Mouse (Mus musculus) midbrain, embryonic 16.5 days (tissue): ENCODE data around the gene Zfp618. TPM values are rescaled to one million over a fixed set of nuclear protein-coding genes. Genes with fewer than 3 reads are reported as not detected.

Source experiments
- ATAC-seq: fragments of 200-750 bp; cut with Nextera tagmentation; 2 replicates; pipeline ENCODE4 v1.8.0; 2017; ENCODE audit warnings: moderate TSS enrichment
- H3K27ac ChIP-seq: fragments of 300-500 bp; sonication (generic); 2 replicates; pipeline ENCODE4 v1.5.1; 2014; ENCODE audit warnings: mild to moderate bottlenecking, low read length, mixed read lengths
- H3K27me3 ChIP-seq: fragments of 300-500 bp; sonication (generic); 2 replicates; pipeline ENCODE4 v1.6.1; 2014; ENCODE audit warnings: low read depth, low read length, mixed read lengths; ENCODE audit not compliant: control insufficient read depth, insufficient read depth
- H3K36me3 ChIP-seq: fragments of 300-500 bp; sonication (generic); 2 replicates; pipeline ENCODE4 v1.6.1; 2014; ENCODE audit warnings: mild to moderate bottlenecking, low read length, moderate library complexity, mixed read lengths; ENCODE audit not compliant: control insufficient read depth, insufficient read depth
- H3K4me1 ChIP-seq: fragments of 300-500 bp; sonication (generic); 2 replicates; pipeline ENCODE4 v1.6.1; 2014; ENCODE audit warnings: mild to moderate bottlenecking, low read length, mixed read lengths; ENCODE audit not compliant: control insufficient read depth, insufficient read depth
- H3K4me2 ChIP-seq: fragments of 300-500 bp; sonication (generic); 2 replicates; pipeline ENCODE4 v1.6.1; 2014; ENCODE audit warnings: mild to moderate bottlenecking, low read length, mixed read lengths
- H3K4me3 ChIP-seq: fragments of 300-500 bp; sonication (generic); 2 replicates; pipeline ENCODE4 v1.5.1; 2014; ENCODE audit warnings: low read depth, mild to moderate bottlenecking, low read length, moderate library complexity, mixed read lengths
- H3K9ac ChIP-seq: fragments of 300-500 bp; sonication (generic); 2 replicates; pipeline ENCODE4 v1.6.1; 2014; ENCODE audit warnings: low read depth, low read length, mixed read lengths
- H3K9me3 ChIP-seq: fragments of 300-500 bp; sonication (generic); replicated peaks from 2 replicates; pipeline ENCODE4 v1.6.1; 2014; ENCODE audit warnings: mild to moderate bottlenecking, low read length, mixed read lengths; ENCODE audit not compliant: control insufficient read depth, poor library complexity, severe bottlenecking
- WGBS: fragments of 180-500 bp; shearing (Covaris S2); extraction: QIAGEN DNeasy Blood & Tissue Kit; methylation state at CpG from one replicate; pipeline ENCODE4 v1.1.7; 2014; 5-methylcytosine and 5-hydroxymethylcytosine counted together
- polyA plus RNA-seq: library from polyadenylated mRNA; unstranded; fragments of >200 nt; fragmentation: Nextera tagmentation; extraction: Ambion mirVana; gene quantifications from 2 replicates; pipeline ENCODE4 v1.2.1, GENCODE M21; 2015

The Zfp618 gene
- polyA plus RNA-seq, 1 experiment from 2014 or later = 29.6 TPM

DNA sequence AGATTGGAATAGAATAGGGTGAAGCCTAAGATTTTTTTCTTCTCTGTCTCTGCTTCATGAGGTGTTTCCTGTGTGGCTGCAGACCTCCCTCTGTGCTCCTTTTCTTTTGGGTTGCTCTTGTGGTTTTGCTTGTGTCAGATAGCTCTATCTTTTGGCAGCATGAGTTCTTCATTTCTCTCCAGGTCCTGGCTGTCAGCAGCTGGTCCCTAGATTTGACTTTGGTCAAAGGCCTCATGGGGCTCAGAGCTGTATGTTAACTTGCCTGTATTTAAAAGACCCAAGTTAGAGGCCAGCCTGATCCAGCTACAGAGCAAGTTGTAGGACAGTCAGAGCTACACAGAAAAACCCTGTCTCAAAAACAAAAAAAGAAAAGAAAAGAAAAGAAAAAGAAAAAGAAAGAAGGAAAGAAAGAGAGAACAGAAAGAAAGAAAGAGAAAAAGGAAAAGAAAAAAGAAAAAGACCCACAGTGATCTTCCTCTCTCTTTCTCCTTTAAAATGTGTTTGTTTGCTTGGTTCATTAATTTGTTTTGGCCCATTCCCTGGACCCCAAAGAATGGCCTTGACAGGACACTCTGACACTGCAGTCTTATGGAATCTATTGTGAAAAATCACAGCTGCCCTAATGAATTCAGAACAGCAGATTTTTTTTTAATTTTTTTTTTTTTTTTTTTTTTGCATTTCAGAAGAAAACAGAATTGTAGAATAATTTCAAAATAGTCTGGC, 84.4 kb downstream of the Zfp618 start:
- Histone ChIP-seq H3K27ac (no peak overlapping the region), H3K9ac (no peak overlapping the region), H3K4me2 (no peak overlapping the region), H3K36me3 (no peaks in the 10 kb centered on the region), H3K4me1 (peaks cover 5% of the 10 kb centered on the region), H3K27me3 (no peaks in the 10 kb centered on the region), H3K4me3 (no peak overlapping the region), H3K9me3 (no peaks in the 10 kb centered on the region)
- no peak for ATAC-seq

DNA sequence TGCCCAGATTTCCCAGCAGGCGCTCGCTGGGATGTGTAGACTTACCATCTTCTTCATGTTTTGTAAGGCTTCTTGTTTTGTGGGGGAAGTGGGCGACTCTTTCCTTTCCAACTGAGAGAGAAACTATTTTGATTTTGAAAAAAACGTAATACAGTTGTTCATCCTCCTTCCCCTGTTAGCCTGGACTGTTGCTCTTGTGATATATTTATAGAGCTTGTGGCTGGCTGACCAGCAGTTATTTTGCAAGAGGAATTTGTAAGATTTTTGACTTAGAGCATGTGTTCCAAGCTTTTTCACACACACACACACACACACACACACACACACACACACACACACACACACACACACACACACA, 84.9 kb downstream of the Zfp618 start:
- 71% methylated on average over 4 of the region's 4 CpGs for WGBS
- peaks cover 5% of the 10 kb centered on the region for H3K4me1 ChIP-seq
- no peaks in the 10 kb centered on the region for H3K9me3 ChIP-seq
- H3K9ac ChIP-seq = no peak overlapping the region
- H3K27ac ChIP-seq = no peak overlapping the region
- no peak overlapping the region for H3K4me3 ChIP-seq
- H3K27me3 ChIP-seq = no peaks in the 10 kb centered on the region
- ATAC-seq = no peak
- no peaks in the 10 kb centered on the region for H3K36me3 ChIP-seq
- no peak overlapping the region for H3K4me2 ChIP-seq

- H3K27ac ChIP-seq = no peak overlapping the region
- H3K4me3 ChIP-seq = no peak overlapping the region
- no peak for ATAC-seq
- H3K27me3 ChIP-seq = no peaks in the 10 kb centered on the region
- H3K9me3 ChIP-seq = no peaks in the 10 kb centered on the region
- no peaks in the 10 kb centered on the region for H3K36me3 ChIP-seq
- 79% methylated on average over 4 of the region's 4 CpGs for WGBS
- H3K9ac ChIP-seq = no peak overlapping the region
- no peak overlapping the region for H3K4me2 ChIP-seq
- H3K4me1 ChIP-seq = peaks cover 5% of the 10 kb centered on the region
These were observed 85.6 kb downstream of the Zfp618 start for GRCm38 (mm10) chr4:63050949-63051348.

DNA sequence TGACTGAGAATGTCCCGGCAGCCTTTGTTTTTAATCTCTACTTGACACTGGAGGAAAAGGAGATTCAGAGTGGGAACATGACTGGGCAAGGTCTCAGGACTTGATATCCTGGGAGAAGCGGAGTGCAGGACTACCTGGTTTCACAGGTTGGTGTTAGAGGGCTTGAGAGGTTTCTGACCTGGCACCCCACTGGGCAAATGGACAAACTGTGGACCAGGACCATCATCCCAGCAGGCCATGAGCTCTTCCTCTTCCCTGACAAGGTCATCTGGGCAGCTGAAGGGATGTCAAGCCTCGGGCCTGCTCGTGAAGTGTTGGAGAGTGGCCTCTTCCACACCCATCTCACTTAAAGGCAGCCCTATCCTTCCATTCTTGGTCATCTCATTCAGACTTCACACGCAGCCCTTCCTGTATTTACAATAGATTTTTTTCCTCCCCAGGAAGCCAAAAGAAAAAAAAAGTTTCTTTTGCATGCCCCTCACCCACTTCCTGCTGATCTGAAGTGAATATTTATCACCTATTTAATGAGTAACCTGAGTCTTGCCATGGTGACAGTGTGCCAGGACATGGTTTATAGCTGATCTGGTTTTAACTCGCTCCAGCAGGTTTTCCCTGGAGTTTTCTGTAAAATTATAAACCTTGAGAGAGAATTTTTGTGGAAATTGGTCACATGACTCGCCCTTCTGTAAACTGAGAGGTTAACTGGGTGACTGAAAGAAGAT, 86.7 kb downstream of the Zfp618 start:
- H3K27ac ChIP-seq = no peak overlapping the region; the same call in 1 of the 2 replicates
- no peaks in the 10 kb centered on the region for H3K36me3 ChIP-seq
- H3K9me3 ChIP-seq = no peaks in the 10 kb centered on the region
- no peaks in the 10 kb centered on the region for H3K27me3 ChIP-seq
- no peak overlapping the region for H3K4me2 ChIP-seq
- no peak for ATAC-seq
- H3K4me3 ChIP-seq = no peak overlapping the region
- no peak overlapping the region for H3K9ac ChIP-seq
- H3K4me1 ChIP-seq = peaks cover 13% of the 10 kb centered on the region
- WGBS = 69% methylated on average over 7 of the region's 7 CpGs

- no peak overlapping the region for H3K4me2 ChIP-seq
- H3K9ac ChIP-seq = no peak overlapping the region
- H3K36me3 ChIP-seq = no peaks in the 10 kb centered on the region
- peaks cover 14% of the 10 kb centered on the region for H3K4me1 ChIP-seq
- H3K9me3 ChIP-seq = no peaks in the 10 kb centered on the region
- ATAC-seq = no peak; the same call in 1 of the 2 replicates
- H3K27me3 ChIP-seq = no peaks in the 10 kb centered on the region
- 59% methylated on average over 2 of the region's 2 CpGs for WGBS
- no peak overlapping the region for H3K4me3 ChIP-seq
- no peak overlapping the region for H3K27ac ChIP-seq
These were observed 87.3 kb downstream of the Zfp618 start for GRCm38 (mm10) chr4:63052662-63053033.

DNA sequence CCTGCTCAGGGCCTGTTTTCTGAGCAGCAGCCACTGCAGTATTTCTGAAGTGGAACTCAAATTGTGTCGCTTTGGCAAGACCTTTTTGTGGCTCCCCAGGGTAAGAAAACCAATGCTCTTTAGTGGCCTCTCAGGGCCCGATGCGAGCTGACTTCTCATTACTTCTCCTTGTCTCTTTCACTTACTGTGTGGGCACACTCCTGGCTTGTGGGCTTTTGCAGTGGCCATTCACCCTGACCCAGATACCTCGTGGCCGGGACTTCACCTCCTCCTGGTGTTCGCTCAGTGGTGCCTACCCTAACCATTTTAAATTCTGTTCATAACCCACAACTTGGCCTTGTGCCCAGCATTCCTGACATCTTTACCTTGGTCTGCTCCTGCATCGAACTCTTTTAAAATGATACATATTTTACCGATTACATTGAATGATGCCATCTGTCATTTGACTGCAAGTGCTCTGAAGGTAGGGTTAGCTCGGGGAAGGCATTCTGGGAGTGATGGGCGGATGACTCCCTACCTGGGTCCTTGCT, 89.9 kb downstream of the Zfp618 start:
- Histone ChIP-seq H3K4me2 (no peak overlapping the region), H3K27me3 (no peaks in the 10 kb centered on the region), H3K4me3 (no peak overlapping the region), H3K9me3 (no peaks in the 10 kb centered on the region), H3K9ac (no peak overlapping the region), H3K27ac (no peak overlapping the region), H3K36me3 (no peaks in the 10 kb centered on the region), H3K4me1 (peaks cover 21% of the 10 kb centered on the region)
- 85% methylated on average over 10 of the region's 10 CpGs for WGBS
- no peak for ATAC-seq

DNA sequence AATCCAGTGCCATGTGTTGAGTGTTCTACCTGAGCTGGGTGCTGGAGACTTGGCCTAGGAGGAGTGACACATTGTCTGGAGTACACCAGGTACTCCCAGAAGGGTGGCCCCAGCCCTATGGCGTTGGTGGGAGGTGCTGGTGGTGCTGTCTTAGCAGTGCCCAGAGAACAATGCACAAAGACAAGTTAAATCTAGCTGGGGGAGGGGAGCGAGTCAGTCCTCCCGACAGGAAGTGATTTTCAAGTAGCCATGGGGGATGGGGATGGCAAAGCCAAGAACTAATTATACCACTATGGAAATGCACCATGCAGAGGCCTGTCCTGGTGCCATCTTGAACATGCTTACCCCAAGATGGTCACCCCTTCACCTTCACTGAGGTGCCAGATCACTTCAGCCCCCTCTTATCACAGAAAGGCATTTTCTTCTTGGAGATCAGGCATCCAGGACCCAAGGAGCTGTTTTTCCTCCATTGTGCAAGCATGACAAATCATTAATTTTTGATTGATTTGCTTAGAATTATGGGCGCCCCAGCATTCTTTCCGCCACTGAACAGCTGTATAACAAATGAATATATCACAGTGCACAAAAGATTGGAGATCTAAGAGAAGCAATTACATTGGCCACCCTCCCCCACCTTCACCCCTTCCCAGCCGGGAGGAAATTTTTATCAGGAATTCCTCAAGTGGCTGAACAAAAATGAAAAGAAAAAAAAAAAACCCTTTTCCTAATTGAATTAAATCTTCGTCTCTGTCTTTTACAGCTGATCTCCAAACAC, 91.5 kb downstream of the Zfp618 start:
- H3K27ac ChIP-seq = peak overlapping the region; percentile 70
- WGBS = 25% methylated on average over 7 of the region's 7 CpGs

GRCm38 (mm10) chr4:63057581-63057980, 92.2 kb downstream of the Zfp618 start:
- no peak overlapping the region for H3K9ac ChIP-seq
- H3K27me3 ChIP-seq = no peaks in the 10 kb centered on the region
- 46% methylated on average over 5 of the region's 5 CpGs for WGBS
- H3K4me1 ChIP-seq = peaks cover 25% of the 10 kb centered on the region
- H3K36me3 ChIP-seq = no peaks in the 10 kb centered on the region
- no peak overlapping the region; the same call in 1 of the 2 replicates for H3K27ac ChIP-seq
- no peaks in the 10 kb centered on the region for H3K9me3 ChIP-seq
- H3K4me2 ChIP-seq = no peak overlapping the region
- no peak overlapping the region for H3K4me3 ChIP-seq
- no peak for ATAC-seq

More for the DNA sequence above, 91.5 kb downstream of the Zfp618 start:
- H3K27me3 ChIP-seq = no peaks in the 10 kb centered on the region
- ATAC-seq = peak; percentile 40; the same call in 1 of the 2 replicates
- peaks cover 29% of the 10 kb centered on the region for H3K4me1 ChIP-seq
- no peak overlapping the region for H3K4me3 ChIP-seq
- H3K9ac ChIP-seq = no peak overlapping the region
- no peak overlapping the region for H3K4me2 ChIP-seq
- H3K36me3 ChIP-seq = no peaks in the 10 kb centered on the region
- no peaks in the 10 kb centered on the region for H3K9me3 ChIP-seq
